Mouse (Mus musculus): Measurements from ENCODE around the gene Cd276. TPM values are rescaled to one million over a fixed set of nuclear protein-coding genes. Genes with fewer than 3 reads are reported as not detected.

The Cd276 gene
- polyA plus RNA-seq, 1 experiment: 64.1 TPM

- TF ChIP-seq CTCF (IDR thresholded peaks at IDR 0.05; ENCODE audit: borderline replicate concordance, insufficient read depth, low read length): no peak
- TF ChIP-seq POLR2A (IDR thresholded peaks at IDR 0.05; ENCODE audit: low read depth, low read length): peak; percentile 29; the same call in 1 of the 2 replicates
- peak overlapping the region; percentile 79 for H3K27ac ChIP-seq (ENCODE audit: insufficient read depth, low read length)
- H3K4me1 ChIP-seq (ENCODE audit: control insufficient read depth, insufficient read depth, low read length): peaks cover 7% of the 10 kb centered on the region; the same call in 1 of the 2 replicates
Observed at GRCm38 (mm10) chr9:58517866-58518750, 37.1 kb downstream of the Cd276 start.

GRCm38 (mm10) chr9:58516480-58516879 is 38.8 kb downstream of the Cd276 start:
- peaks cover 3% of the 10 kb centered on the region; the same call in 1 of the 2 replicates for H3K4me1 ChIP-seq (ENCODE audit: control insufficient read depth, insufficient read depth, low read length)
- TF ChIP-seq POLR2A (IDR thresholded peaks at IDR 0.05; ENCODE audit: low read depth, low read length) (no peak), CTCF (IDR thresholded peaks at IDR 0.05; ENCODE audit: borderline replicate concordance, insufficient read depth, low read length) (no peak)
- H3K27ac ChIP-seq (ENCODE audit: insufficient read depth, low read length): no peak overlapping the region
- no peak overlapping the region for H3K4me3 ChIP-seq (ENCODE audit: insufficient read depth, low read length)

More at GRCm38 (mm10) chr9:58517866-58518750, 37.1 kb downstream of the Cd276 start:
- no peak overlapping the region for H3K4me3 ChIP-seq (ENCODE audit: insufficient read depth, low read length)

- H3K4me3 ChIP-seq (ENCODE audit: insufficient read depth, low read length): no peak overlapping the region
Observed at GRCm38 (mm10) chr9:58513749-58514148, 41.5 kb downstream of the Cd276 start.

GRCm38 (mm10) chr9:58510452-58510851 is 44.8 kb downstream of the Cd276 start:
- no peak overlapping the region for H3K27ac ChIP-seq (ENCODE audit: insufficient read depth, low read length)

More at GRCm38 (mm10) chr9:58513749-58514148, 41.5 kb downstream of the Cd276 start:
- no peak for TF ChIP-seq CTCF (IDR thresholded peaks at IDR 0.05; ENCODE audit: borderline replicate concordance, insufficient read depth, low read length)
- no peak for TF ChIP-seq POLR2A (IDR thresholded peaks at IDR 0.05; ENCODE audit: low read depth, low read length)
- Histone ChIP-seq H3K27ac (ENCODE audit: insufficient read depth, low read length) (no peak overlapping the region), H3K4me1 (ENCODE audit: control insufficient read depth, insufficient read depth, low read length) (peaks cover 3% of the 10 kb centered on the region; the same call in 1 of the 2 replicates)

GRCm38 (mm10) chr9:58507216-58508005 is 47.8 kb downstream of the Cd276 start:
- no peak overlapping the region for H3K4me3 ChIP-seq (ENCODE audit: insufficient read depth, low read length)
- no peaks in the 10 kb centered on the region for H3K4me1 ChIP-seq (ENCODE audit: control insufficient read depth, insufficient read depth, low read length)
- no peak for TF ChIP-seq CTCF (IDR thresholded peaks at IDR 0.05; ENCODE audit: borderline replicate concordance, insufficient read depth, low read length)
- no peak for TF ChIP-seq POLR2A (IDR thresholded peaks at IDR 0.05; ENCODE audit: low read depth, low read length)
- H3K27ac ChIP-seq (ENCODE audit: insufficient read depth, low read length): peak overlapping the region; percentile 62; the same call in 1 of the 2 replicates

More at GRCm38 (mm10) chr9:58510452-58510851, 44.8 kb downstream of the Cd276 start:
- TF ChIP-seq CTCF (IDR thresholded peaks at IDR 0.05; ENCODE audit: borderline replicate concordance, insufficient read depth, low read length) (no peak), POLR2A (IDR thresholded peaks at IDR 0.05; ENCODE audit: low read depth, low read length) (no peak)
- Histone ChIP-seq H3K4me1 (ENCODE audit: control insufficient read depth, insufficient read depth, low read length) (no peaks in the 10 kb centered on the region), H3K4me3 (ENCODE audit: insufficient read depth, low read length) (no peak overlapping the region)

GRCm38 (mm10) chr9:58500946-58501345 is 54.3 kb downstream of the Cd276 start:
- H3K27ac ChIP-seq (ENCODE audit: insufficient read depth, low read length): no peak overlapping the region
- H3K4me1 ChIP-seq (ENCODE audit: control insufficient read depth, insufficient read depth, low read length): no peaks in the 10 kb centered on the region
- no peak overlapping the region for H3K4me3 ChIP-seq (ENCODE audit: insufficient read depth, low read length)
- TF ChIP-seq POLR2A (IDR thresholded peaks at IDR 0.05; ENCODE audit: low read depth, low read length) (no peak), CTCF (IDR thresholded peaks at IDR 0.05; ENCODE audit: borderline replicate concordance, insufficient read depth, low read length) (no peak)

GRCm38 (mm10) chr9:58497942-58498341 is 57.3 kb downstream of the Cd276 start:
- no peaks in the 10 kb centered on the region for H3K4me1 ChIP-seq (ENCODE audit: control insufficient read depth, insufficient read depth, low read length)
- TF ChIP-seq CTCF (IDR thresholded peaks at IDR 0.05; ENCODE audit: borderline replicate concordance, insufficient read depth, low read length): no peak
- no peak for TF ChIP-seq POLR2A (IDR thresholded peaks at IDR 0.05; ENCODE audit: low read depth, low read length)
- H3K4me3 ChIP-seq (ENCODE audit: insufficient read depth, low read length): no peak overlapping the region
- H3K27ac ChIP-seq (ENCODE audit: insufficient read depth, low read length): no peak overlapping the region

- H3K4me3 ChIP-seq (ENCODE audit: insufficient read depth, low read length): no peak overlapping the region
- H3K4me1 ChIP-seq (ENCODE audit: control insufficient read depth, insufficient read depth, low read length): no peaks in the 10 kb centered on the region
- TF ChIP-seq POLR2A (IDR thresholded peaks at IDR 0.05; ENCODE audit: low read depth, low read length) (no peak), CTCF (IDR thresholded peaks at IDR 0.05; ENCODE audit: borderline replicate concordance, insufficient read depth, low read length) (no peak)
- no peak overlapping the region for H3K27ac ChIP-seq (ENCODE audit: insufficient read depth, low read length)
Observed at GRCm38 (mm10) chr9:58496470-58497182, 58.6 kb downstream of the Cd276 start.

GRCm38 (mm10) chr9:58495035-58495434 is 60.2 kb downstream of the Cd276 start:
- Histone ChIP-seq H3K27ac (ENCODE audit: insufficient read depth, low read length) (no peak overlapping the region), H3K4me3 (ENCODE audit: insufficient read depth, low read length) (no peak overlapping the region), H3K4me1 (ENCODE audit: control insufficient read depth, insufficient read depth, low read length) (no peaks in the 10 kb centered on the region)
- TF ChIP-seq CTCF (IDR thresholded peaks at IDR 0.05; ENCODE audit: borderline replicate concordance, insufficient read depth, low read length) (no peak), POLR2A (IDR thresholded peaks at IDR 0.05; ENCODE audit: low read depth, low read length) (no peak)

Data from embryonic fibroblast, embryonic 13.5 days (primary cell).